Mouse (Mus musculus): ENCODE data around the gene Cep170b. TPM values are rescaled to one million over a fixed set of nuclear protein-coding genes. Genes with fewer than 3 reads are reported as not detected.

Cep170b gene
- polyA plus RNA-seq, 1 experiment from 2014 or later: 15.0 TPM

- no peaks in the 10 kb centered on the region for H3K4me1 ChIP-seq
- ATAC-seq (ENCODE audit: low FRiP score, low read depth): no peak
- H3K4me3 ChIP-seq: no peak overlapping the region
- no peak overlapping the region for H3K9ac ChIP-seq (replicated peaks)
- no peak overlapping the region for H3K4me2 ChIP-seq (replicated peaks)
- no peaks in the 10 kb centered on the region for H3K27me3 ChIP-seq
- no peaks in the 10 kb centered on the region for H3K36me3 ChIP-seq
- no peak overlapping the region for H3K27ac ChIP-seq (replicated peaks)
- 89% methylated on average over 4 of the region's 4 CpGs for WGBS
- no peaks in the 10 kb centered on the region for H3K9me3 ChIP-seq
Observed at GRCm38 (mm10) chr12:112761411-112761810, 41.2 kb downstream of the Cep170b start.

- no peak overlapping the region for H3K9ac ChIP-seq (replicated peaks)
- H3K4me2 ChIP-seq (replicated peaks): no peak overlapping the region
- no peak overlapping the region for H3K27ac ChIP-seq (replicated peaks)
- no peaks in the 10 kb centered on the region for H3K36me3 ChIP-seq
- H3K4me1 ChIP-seq: no peaks in the 10 kb centered on the region
- 83% methylated on average over 3 of the region's 3 CpGs for WGBS
- no peaks in the 10 kb centered on the region for H3K27me3 ChIP-seq
- no peak overlapping the region for H3K4me3 ChIP-seq
- no peaks in the 10 kb centered on the region for H3K9me3 ChIP-seq
- no peak for ATAC-seq (ENCODE audit: low FRiP score, low read depth)
Observed at GRCm38 (mm10) chr12:112762018-112762417, 41.8 kb downstream of the Cep170b start.

DNA sequence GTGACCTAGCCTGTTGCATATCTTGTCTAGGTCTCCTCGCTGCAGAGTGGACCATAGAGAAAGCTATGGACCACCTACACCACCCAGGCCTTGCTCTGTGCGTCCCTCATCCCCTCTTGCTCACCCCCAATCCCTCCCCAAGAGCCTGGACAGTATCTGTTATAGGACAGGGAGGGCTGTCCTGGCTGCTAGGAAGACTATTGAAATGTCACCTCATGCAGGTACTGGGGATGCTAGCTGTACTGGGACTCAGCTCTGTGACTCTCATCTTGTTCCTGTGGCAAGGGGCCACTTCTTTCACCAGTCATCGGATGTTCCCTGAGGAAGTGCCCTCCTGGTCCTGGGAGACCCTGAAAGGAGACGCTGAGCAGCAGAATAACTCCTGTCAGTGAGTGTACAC, 42.9 kb downstream of the Cep170b start:
- no peaks in the 10 kb centered on the region for H3K27me3 ChIP-seq
- no peaks in the 10 kb centered on the region for H3K4me1 ChIP-seq
- no peak overlapping the region for H3K9ac ChIP-seq (replicated peaks)
- no peak overlapping the region for H3K4me2 ChIP-seq (replicated peaks)
- WGBS: 78% methylated on average over 4 of the region's 4 CpGs
- no peak for ATAC-seq (ENCODE audit: low FRiP score, low read depth)
- no peak overlapping the region for H3K4me3 ChIP-seq
- H3K36me3 ChIP-seq: no peaks in the 10 kb centered on the region
- H3K9me3 ChIP-seq: no peaks in the 10 kb centered on the region
- no peak overlapping the region for H3K27ac ChIP-seq (replicated peaks)

DNA sequence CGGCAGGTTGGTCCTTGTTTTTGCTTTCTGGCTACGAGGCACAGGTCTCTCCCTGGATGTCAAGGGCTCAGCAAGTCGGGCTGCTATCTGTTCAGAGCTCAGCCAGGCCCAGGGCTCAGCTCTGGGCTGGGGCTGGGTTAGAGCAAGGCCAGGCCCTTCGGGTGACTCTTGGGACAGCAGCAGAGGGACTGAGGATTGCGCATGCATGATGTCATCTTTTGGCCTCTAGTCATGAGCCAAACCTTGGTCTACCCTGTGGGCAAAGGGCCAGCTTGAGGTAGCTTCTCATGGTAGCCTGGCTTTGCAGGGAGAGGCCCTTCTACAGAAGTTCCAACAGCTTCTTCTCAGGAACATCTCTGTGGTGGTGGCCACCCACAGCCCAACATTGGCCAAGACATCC, 43.9 kb downstream of the Cep170b start:
- Histone ChIP-seq H3K9me3 (no peaks in the 10 kb centered on the region), H3K36me3 (no peaks in the 10 kb centered on the region), H3K27ac (replicated peaks) (no peak overlapping the region), H3K9ac (replicated peaks) (no peak overlapping the region), H3K4me1 (no peaks in the 10 kb centered on the region), H3K27me3 (no peaks in the 10 kb centered on the region), H3K4me3 (no peak overlapping the region), H3K4me2 (replicated peaks) (no peak overlapping the region)
- 91% methylated on average over 5 of the region's 5 CpGs for whole genome bisulfite sequencing
- ATAC-seq (ENCODE audit: low FRiP score, low read depth): no peak

DNA sequence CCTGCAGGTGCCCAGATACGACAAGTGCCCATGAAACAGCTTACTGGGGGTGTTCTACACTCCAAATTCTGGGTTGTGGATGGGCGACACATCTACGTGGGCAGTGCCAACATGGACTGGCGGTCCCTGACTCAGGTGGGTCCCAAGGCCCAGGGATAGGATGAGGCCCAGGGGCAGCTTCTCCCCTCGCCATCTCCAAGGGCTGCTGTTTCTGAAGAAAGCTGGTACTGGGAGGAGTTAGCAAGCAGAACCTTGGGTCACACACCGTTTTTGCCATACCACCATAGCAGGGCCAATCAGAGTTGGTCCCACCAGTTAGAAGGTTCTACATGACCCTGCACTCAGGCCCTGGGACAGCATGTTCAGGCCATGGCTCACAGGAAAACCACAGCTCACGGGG, 44.7 kb downstream of the Cep170b start:
- 86% methylated on average over 7 of the region's 7 CpGs for WGBS

DNA sequence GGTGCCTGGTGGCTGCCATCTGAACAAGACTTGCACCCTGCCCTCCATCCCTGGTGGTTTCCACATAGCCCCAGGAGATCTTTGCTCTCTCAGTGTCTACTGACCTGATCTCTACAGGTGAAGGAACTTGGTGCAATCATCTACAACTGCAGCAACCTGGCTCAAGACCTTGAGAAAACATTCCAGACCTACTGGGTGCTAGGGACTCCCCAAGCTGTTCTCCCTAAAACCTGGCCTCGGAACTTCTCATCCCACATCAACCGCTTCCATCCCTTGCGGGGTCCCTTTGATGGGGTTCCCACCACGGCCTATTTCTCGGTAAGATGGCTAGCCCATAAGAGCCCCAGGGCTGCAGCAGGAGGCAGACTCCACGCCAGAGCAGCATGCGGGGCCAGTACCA, 46.3 kb downstream of the Cep170b start:
- Histone ChIP-seq H3K36me3 (no peaks in the 10 kb centered on the region), H3K4me2 (replicated peaks) (no peak overlapping the region), H3K9me3 (no peaks in the 10 kb centered on the region), H3K27me3 (no peaks in the 10 kb centered on the region), H3K4me3 (no peak overlapping the region), H3K27ac (replicated peaks) (no peak overlapping the region), H3K9ac (replicated peaks) (no peak overlapping the region), H3K4me1 (no peaks in the 10 kb centered on the region)
- 94% methylated on average over 7 of the region's 7 CpGs for WGBS
- ATAC-seq (ENCODE audit: low FRiP score, low read depth): no peak

More for the DNA sequence above, 44.7 kb downstream of the Cep170b start:
- no peak for ATAC-seq (ENCODE audit: low FRiP score, low read depth)
- no peak overlapping the region for H3K4me3 ChIP-seq
- H3K9me3 ChIP-seq: no peaks in the 10 kb centered on the region
- no peak overlapping the region for H3K27ac ChIP-seq (replicated peaks)
- no peaks in the 10 kb centered on the region for H3K36me3 ChIP-seq
- H3K4me1 ChIP-seq: no peaks in the 10 kb centered on the region
- H3K9ac ChIP-seq (replicated peaks): no peak overlapping the region
- no peak overlapping the region for H3K4me2 ChIP-seq (replicated peaks)
- no peaks in the 10 kb centered on the region for H3K27me3 ChIP-seq

DNA sequence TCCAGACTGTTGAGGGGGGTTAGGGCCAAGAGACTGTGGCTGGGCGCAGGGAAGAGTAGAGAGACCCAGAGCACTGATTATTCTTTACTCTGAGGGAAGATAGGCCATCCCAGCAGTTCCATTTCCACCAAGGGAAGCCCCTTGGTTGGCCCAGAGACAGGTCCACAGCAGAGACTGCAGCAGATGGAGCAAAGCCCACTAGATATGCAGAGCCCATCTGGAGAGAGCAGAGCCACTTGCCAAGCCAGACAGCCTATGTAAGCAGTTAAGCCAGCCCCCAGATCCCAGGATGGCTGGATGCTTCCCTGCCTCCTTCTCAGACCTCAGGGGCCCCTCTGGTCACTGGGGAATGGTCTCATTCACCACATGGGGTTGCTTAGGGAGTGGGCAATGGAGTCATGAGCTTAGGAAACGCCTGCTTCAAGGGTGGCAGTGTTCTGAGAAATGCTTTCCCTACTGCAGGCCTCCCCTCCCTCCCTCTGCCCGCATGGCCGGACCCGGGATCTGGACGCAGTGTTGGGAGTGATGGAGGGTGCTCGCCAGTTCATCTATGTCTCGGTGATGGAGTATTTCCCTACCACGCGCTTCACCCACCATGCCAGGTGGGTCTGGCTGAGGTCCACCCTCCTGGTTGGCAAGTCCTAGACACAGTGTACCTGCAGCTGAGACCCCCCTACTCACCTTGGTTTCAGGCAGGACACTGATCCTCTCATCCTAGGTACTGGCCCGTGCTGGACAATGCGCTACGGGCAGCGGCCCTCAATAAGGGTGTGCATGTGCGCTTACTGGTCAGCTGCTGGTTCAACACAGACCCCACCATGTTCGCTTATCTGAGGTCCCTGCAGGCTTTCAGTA, 47.0 kb downstream of the Cep170b start:
- Histone ChIP-seq H3K9ac (replicated peaks) (no peak overlapping the region), H3K27ac (replicated peaks) (no peak overlapping the region), H3K9me3 (no peaks in the 10 kb centered on the region), H3K4me3 (no peak overlapping the region), H3K4me2 (replicated peaks) (no peak overlapping the region), H3K27me3 (no peaks in the 10 kb centered on the region), H3K36me3 (no peaks in the 10 kb centered on the region), H3K4me1 (no peaks in the 10 kb centered on the region)
- ATAC-seq (ENCODE audit: low FRiP score, low read depth): no peak
- 91% methylated on average over 16 of the region's 16 CpGs for WGBS

- WGBS: 92% methylated on average over 8 of the region's 8 CpGs
- Histone ChIP-seq H3K4me2 (replicated peaks) (no peak overlapping the region), H3K9ac (replicated peaks) (no peak overlapping the region), H3K27ac (replicated peaks) (no peak overlapping the region), H3K27me3 (no peaks in the 10 kb centered on the region), H3K4me3 (no peak overlapping the region), H3K9me3 (no peaks in the 10 kb centered on the region), H3K36me3 (no peaks in the 10 kb centered on the region), H3K4me1 (no peaks in the 10 kb centered on the region)
- no peak for ATAC-seq (ENCODE audit: low FRiP score, low read depth)
Observed at GRCm38 (mm10) chr12:112768166-112768565, 47.9 kb downstream of the Cep170b start.

GRCm38 (mm10) chr12:112769031-112769430, 48.8 kb downstream of the Cep170b start:
- H3K4me1 ChIP-seq: no peaks in the 10 kb centered on the region
- H3K36me3 ChIP-seq: no peaks in the 10 kb centered on the region

DNA sequence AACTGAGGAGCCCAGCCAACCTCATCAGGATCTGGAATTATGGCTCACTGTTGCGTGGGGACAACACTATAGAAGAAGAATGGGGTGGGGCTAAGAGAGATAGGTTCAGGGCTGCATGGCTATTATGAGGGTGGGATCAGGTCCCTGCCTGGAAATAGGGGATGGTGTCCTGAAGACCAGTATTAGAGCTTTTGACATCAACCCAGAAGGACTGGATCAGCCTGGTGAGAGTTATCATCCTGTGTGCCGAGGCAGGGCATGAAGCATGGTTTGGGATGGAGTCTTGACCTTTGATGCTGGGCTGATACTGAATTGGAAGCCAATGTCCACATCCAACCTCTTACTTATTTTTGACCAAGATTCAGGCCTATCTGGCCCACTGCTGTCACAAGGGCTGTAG, 49.5 kb downstream of the Cep170b start:
- WGBS: 89% methylated on average over 2 of the region's 2 CpGs
- Histone ChIP-seq H3K27me3 (no peaks in the 10 kb centered on the region), H3K4me1 (no peaks in the 10 kb centered on the region), H3K9ac (replicated peaks) (no peak overlapping the region), H3K36me3 (no peaks in the 10 kb centered on the region), H3K4me3 (no peak overlapping the region), H3K9me3 (no peaks in the 10 kb centered on the region), H3K4me2 (replicated peaks) (no peak overlapping the region), H3K27ac (replicated peaks) (no peak overlapping the region)
- no peak for ATAC-seq (ENCODE audit: low FRiP score, low read depth)

More at GRCm38 (mm10) chr12:112769031-112769430, 48.8 kb downstream of the Cep170b start:
- 79% methylated on average over 6 of the region's 6 CpGs for WGBS
- Histone ChIP-seq H3K4me2 (replicated peaks) (no peak overlapping the region), H3K27ac (replicated peaks) (no peak overlapping the region), H3K9me3 (no peaks in the 10 kb centered on the region), H3K27me3 (no peaks in the 10 kb centered on the region), H3K4me3 (no peak overlapping the region), H3K9ac (replicated peaks) (no peak overlapping the region)
- ATAC-seq (ENCODE audit: low FRiP score, low read depth): no peak

DNA sequence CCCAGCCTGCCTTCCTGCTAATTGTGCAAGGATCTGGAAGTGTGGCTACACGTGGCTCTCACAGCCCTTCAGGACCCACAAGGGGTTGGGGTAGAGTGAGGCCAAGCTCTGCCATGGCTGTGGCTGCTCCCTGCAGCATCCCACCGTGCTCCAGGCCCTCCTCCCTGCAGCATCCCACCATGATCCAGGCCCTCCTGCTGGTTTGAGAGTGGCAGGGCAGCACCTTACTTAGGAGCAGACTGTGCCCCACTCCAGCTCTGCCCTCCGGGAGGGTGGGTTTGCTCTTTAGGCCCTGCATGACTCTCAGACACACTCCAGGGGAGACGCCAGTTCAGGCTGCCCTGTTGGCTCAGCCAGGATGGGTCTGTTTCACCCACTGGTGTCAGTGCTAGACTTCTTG, 50.1 kb downstream of the Cep170b start:
- Histone ChIP-seq H3K27ac (replicated peaks) (no peak overlapping the region), H3K9ac (replicated peaks) (no peak overlapping the region)
- ATAC-seq (ENCODE audit: low FRiP score, low read depth): no peak

GRCm38 (mm10) chr12:112772306-112772705, 52.1 kb downstream of the Cep170b start:
- Histone ChIP-seq H3K4me1 (no peaks in the 10 kb centered on the region), H3K27ac (replicated peaks) (no peak overlapping the region), H3K4me3 (no peak overlapping the region), H3K27me3 (no peaks in the 10 kb centered on the region), H3K36me3 (no peaks in the 10 kb centered on the region), H3K9ac (replicated peaks) (no peak overlapping the region), H3K4me2 (replicated peaks) (no peak overlapping the region), H3K9me3 (no peaks in the 10 kb centered on the region; the same call in 1 of the 2 replicates)
- WGBS: 91% methylated on average over 14 of the region's 14 CpGs
- ATAC-seq (ENCODE audit: low FRiP score, low read depth): no peak

More for the DNA sequence above, 50.1 kb downstream of the Cep170b start:
- WGBS: 78% methylated on average over 4 of the region's 4 CpGs
- no peaks in the 10 kb centered on the region for H3K4me1 ChIP-seq
- no peaks in the 10 kb centered on the region for H3K36me3 ChIP-seq
- no peak overlapping the region for H3K4me3 ChIP-seq
- no peaks in the 10 kb centered on the region for H3K27me3 ChIP-seq
- no peak overlapping the region for H3K4me2 ChIP-seq (replicated peaks)
- H3K9me3 ChIP-seq: no peaks in the 10 kb centered on the region; the same call in 1 of the 2 replicates

Data from midbrain, embryonic 12.5 days (tissue).